Mouse (Mus musculus): ENCODE results near the gene 2010111I01Rik. TPM values are rescaled to one million over a fixed set of nuclear protein-coding genes. Genes with fewer than 3 reads are reported as not detected.

The 2010111I01Rik gene
- polyA plus RNA-seq (2015; fragmentation: Illumina TruSeq; extraction: RNeasy Lipid Tissue Mini Kit (QIAGEN cat#74804); ENCODE audit: low read depth, low replicate concordance): 61.4 TPM

GRCm38 (mm10) chr13:62964640-62965311 is at the start of gene 2010111I01Rik:
Gene 2010111I01Rik (plus strand): TSS chr13:62964893.

Other genes starting within 250 kb of the 2010111I01Rik start
- 16.2 TPM for gene Platr25, start 204.2 kb upstream of the 2010111I01Rik start, polyA plus RNA-seq (2015; fragmentation: Illumina TruSeq; extraction: RNeasy Lipid Tissue Mini Kit (QIAGEN cat#74804); ENCODE audit: low read depth, low replicate concordance)
- gene Gm5141, start 179.1 kb upstream of the 2010111I01Rik start, polyA plus RNA-seq (2015; fragmentation: Illumina TruSeq; extraction: RNeasy Lipid Tissue Mini Kit (QIAGEN cat#74804); ENCODE audit: low read depth, low replicate concordance): 3.6 TPM
- not detected for gene Fbp2, start 106.5 kb upstream of the 2010111I01Rik start, polyA plus RNA-seq (2015; fragmentation: Illumina TruSeq; extraction: RNeasy Lipid Tissue Mini Kit (QIAGEN cat#74804); ENCODE audit: low read depth, low replicate concordance)
- not detected for gene Fbp1, start 76.6 kb upstream of the 2010111I01Rik start, polyA plus RNA-seq (2015; fragmentation: Illumina TruSeq; extraction: RNeasy Lipid Tissue Mini Kit (QIAGEN cat#74804); ENCODE audit: low read depth, low replicate concordance)